Comparison of ENCODE assay signal across 22 mouse cellular contexts in the genomic region with DNA sequence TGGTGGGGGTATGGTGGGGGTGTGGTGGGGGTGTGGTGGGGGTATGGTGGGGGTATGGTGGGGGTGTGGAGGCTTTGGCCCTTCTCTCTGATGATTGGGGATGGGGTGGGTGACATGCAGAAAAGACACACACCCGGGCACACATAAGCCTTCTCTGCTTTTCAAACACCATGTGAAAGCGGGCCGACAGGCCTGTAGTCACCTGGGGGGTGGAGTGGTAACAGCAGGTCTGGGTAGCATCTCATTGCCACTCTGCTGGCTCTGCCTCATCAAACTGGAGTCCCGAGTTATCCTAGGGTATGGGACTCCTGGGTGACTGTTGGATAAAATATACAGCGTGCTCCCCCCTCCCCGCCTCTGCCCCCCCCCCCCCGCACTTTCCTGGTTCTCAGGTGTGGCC. TPM values are rescaled to one million over a fixed set of nuclear protein-coding genes. Genes with fewer than 3 reads are reported as not detected.
"Had no signal": no experiment of that assay in that cellular context is flagged by ENCODE, and none has a peak within 500 bp of the region (broad histone marks: within the 10 kb centered on the region; RNA-seq: fewer than 3 reads in every experiment).

No protein-coding gene starts in this region.

- H3K27me3 ChIP-seq: neural tube, embryonic 15.5 days had no signal

- DNase-seq: retina, postnatal 1 day; right cerebral cortex, adult 18-20 months; right cerebral cortex, postnatal 14 days; right cerebral cortex, postnatal 25 days; right cerebral cortex, postnatal 4 days; spleen, adult 18-20 months; thymus, adult 18-20 months; thymus, adult 2 months; thymus, postnatal 14 days; thymus, postnatal 25 days; thymus, postnatal 36 days; thymus, postnatal 4 days had no signal

- H3K36me3 ChIP-seq: neural tube, embryonic 13.5 days; stomach, embryonic 15.5 days had no signal

- H3K9me3 ChIP-seq: neural tube, embryonic 13.5 days; neural tube, embryonic 15.5 days; stomach, embryonic 15.5 days had no signal

- H3K4me2 ChIP-seq: neural tube, embryonic 13.5 days; neural tube, embryonic 15.5 days; stomach, embryonic 15.5 days had no signal

- H3K4me3 ChIP-seq: neural tube, embryonic 13.5 days; neural tube, embryonic 15.5 days; stomach, embryonic 15.5 days had no signal

- H3K27ac ChIP-seq: neural tube, embryonic 13.5 days; neural tube, embryonic 15.5 days; stomach, embryonic 15.5 days; stomach, postnatal 0 days had no signal

- H3K9ac ChIP-seq: neural tube, embryonic 13.5 days; stomach, embryonic 15.5 days had no signal

RNA-seq across cellular contexts. Expression of gene Slc22a12, which starts 48.8 kb away (rescaled TPM):
- total RNA-seq: neutrophil, adult 5-6 weeks had no signal
- polyA plus RNA-seq: neural tube, embryonic 13.5 days; small intestine, adult 2 months; stomach, embryonic 14.5 days; stomach, embryonic 15.5 days; stomach, embryonic 16.5 days; stomach, postnatal 0 days; thymus, postnatal 0 days; urinary bladder, adult 2 months had no signal
